Mouse (Mus musculus) embryo, embryonic 10.5 days (tissue): ENCODE measurements around the gene Taf4.
A peak's percentile ranks its signal among the peaks of the same experiment; 100 is the strongest.

ENCODE experiments used
- DNase-seq: peaks from one replicate; pipeline ENCODE4 v3.0.0-alpha.2; 2015; ENCODE audit warnings: low spot score

Gene Taf4

DNA sequence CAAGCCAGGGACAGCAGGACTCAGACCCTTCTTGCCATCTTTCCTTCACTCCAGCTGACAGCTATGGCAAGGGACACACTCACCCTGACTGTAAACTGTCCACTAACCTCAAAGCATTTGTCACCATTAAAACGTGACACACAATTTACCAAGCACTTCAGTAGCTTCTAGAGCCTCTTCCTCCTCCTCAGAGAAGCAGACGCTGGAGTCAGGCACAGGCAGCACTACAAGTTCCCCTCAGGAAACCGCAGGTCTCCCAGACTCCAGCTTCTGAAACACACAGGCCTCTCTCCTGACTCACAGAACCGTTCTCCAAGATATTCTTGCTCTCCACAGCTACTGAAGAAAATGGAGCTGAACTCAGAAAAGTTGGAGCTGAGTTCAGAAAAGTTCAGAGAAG is 39.4 kb downstream of the Taf4 start:
- no peak for DNase-seq

DNA sequence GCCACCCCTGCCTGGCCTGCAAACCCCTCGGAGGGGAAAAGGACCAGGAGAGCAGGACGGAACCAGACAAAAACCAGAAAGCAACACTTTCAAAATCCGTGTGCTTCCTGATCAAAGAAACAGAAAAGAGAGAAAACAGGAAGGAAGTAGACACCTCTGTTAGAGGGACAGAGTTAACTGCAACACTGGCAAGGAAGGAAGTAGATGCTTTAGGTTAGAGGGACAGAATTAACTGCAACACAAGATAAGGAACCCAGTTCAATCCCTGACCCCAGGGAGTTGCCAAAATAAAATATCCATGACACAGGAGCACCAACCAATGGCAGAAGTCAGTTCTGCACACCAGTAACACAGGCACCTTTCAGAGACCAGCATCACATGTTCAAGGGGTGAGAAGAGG is 42.3 kb downstream of the Taf4 start:
- DNase-seq = no peak

DNA sequence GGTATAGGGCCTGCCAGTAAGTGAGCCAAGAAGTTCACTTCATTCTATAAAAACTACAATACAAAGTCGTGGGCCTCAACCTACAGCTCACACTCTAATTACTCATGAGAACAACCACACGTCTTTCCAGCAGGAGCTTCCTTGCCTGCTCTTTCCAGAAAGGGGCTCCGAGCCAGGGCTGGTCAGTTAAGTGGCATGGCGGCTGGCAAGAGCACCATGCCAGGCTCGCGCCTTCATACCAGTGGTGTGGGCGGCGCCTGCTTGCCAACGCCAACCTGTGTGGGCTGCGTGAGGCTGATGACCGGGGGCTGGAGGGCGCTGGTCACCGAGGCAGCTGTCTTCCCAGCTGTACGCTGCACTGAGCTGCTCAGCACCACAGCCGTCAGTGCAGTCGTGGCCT is 44.7 kb downstream of the Taf4 start:
- no peak for DNase-seq

DNA sequence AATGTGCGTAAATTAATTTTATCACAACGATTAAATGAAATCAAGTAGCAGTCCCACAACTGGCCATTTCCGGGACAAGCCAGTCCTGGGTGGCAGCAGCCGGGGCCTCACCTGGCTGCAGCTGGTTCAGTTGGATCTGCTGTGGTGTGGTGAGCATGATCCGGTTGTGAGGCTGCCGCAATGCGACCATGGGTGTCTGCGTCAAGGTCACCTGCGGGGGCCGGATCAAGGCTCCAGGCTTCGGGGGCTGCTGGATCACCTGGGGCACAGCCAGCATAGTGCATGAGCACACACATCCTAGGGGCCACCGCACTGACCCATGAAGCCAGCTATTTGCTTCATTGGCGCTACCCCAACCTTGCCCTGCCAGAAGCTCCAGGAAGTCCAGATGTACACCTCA is 47.3 kb downstream of the Taf4 start:
- DNase-seq = no peak

DNA sequence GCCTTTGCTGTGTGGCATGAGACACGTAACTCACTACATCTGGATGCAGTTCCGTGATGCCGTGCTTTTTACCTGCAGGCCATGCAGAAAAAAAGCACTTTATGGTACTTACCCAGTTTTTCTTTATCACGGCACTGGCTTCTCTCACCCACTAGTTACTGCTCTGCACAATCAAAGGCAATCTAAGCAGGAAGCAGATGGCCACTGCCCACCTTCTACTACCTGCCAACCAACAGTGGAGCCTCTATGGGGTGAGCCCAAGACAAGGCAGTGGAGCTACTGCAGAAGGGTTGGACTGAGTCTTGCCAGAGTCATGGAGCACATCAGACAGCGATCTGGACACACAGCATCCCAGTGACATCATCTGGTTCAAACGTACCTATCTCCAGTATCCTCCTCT is 52.4 kb downstream of the Taf4 start:
- DNase-seq = no peak

DNA sequence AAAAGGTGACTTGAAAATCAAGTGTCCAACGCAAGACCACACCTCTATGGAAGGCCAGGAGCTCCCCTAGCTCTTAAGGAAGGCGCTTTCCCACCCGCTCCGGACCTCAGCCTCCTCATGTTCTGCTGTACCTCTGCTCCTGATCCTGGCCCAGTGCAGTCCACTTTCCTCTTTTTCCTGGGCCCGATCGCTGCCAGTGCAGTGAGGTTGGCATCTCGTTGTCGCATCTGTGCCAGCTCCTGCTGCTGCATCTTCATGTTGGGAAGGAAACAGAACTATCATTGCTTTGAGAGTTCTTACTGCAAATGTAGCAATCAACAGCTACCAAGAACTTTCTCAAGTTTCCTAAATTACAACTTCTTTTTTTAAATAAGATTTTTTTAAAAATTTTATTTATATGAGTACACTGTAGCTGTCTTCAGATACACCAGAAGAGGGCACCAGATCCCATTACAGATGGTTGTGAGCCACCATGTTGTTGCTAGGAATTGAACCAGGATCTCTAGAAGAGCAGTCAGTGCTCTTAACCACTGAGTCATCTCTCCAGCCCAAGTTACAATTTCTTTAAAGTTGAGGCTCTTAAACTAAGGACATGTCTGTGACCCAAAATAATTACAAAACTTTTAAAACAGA is 55.3 kb downstream of the Taf4 start:
- no peak for DNase-seq

DNA sequence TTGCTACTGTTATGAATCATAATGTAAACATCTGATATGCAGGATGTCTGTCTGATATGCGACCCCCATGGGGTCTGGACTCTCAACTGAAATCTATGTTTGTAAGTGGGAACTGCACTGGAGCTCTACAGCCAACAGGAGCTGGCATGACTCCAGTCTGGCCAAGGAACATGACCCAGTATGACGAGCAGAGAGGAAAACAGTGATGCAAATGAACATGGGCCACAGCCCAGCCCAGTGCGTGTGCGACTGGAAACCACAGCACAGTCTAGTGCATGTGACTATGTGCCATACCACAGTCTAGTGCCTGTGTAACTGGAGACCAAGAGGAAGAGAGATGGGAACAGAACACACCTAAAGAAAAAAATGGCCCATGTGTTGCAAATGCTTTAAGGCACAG is 56.4 kb downstream of the Taf4 start:
- DNase-seq = no peak

DNA sequence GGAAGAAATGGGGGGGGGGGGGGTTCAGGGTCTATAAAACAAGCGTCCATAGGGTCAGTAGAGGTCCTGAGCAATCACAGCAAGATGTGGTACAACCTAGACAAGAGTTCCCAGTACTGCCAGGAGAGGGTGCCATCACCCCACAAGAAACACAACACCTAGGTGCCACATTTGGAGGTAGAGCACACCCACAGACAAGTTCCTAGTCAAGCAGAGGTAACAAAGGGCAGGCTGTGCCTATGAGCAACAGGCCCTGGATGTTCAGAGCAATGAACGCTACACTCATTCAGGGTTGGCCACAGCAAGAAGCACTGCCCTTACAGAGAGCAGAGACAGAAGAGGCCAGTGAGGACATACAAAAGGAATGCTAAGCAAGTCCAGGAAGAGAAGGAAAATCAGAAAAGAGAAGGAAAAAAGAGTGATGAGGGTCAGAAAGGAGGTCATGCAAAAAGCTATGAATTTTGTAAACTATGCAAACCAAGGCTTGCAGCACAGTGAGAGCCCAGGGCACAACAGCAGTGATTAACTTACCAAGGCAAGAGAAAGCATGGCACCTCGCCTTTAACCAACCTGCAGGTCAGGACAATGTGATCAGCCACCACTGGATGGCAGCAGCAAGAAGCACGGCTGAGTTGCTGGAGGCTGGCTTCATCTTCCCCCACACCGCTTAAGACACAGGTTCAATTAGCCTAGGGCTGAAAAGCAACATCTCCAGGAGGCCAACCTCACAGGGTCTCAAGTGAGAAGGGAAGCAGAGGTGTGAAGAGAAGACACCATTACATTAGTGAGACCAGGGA is 59.4 kb downstream of the Taf4 start:
- DNase-seq = peak; percentile 78

DNA sequence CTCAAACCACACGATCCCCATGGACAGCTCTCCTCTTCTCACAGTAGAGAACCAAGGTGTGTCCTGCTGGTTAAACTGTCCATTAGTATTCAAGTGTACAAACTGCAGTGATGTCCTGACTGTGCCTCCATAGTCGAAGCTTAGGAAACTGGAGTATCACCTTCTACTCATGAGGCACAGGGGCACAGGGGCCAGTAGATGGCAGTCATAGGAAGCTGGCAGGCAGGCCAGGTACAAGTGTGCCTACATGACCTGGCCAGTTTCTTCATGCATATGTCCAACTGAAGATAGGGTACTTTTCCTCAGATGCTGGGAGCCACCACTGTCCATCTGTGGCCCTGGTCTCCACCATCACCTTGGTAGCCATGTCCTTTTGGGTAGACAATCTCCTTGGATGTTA is 62.2 kb downstream of the Taf4 start:
- no peak for DNase-seq

DNA sequence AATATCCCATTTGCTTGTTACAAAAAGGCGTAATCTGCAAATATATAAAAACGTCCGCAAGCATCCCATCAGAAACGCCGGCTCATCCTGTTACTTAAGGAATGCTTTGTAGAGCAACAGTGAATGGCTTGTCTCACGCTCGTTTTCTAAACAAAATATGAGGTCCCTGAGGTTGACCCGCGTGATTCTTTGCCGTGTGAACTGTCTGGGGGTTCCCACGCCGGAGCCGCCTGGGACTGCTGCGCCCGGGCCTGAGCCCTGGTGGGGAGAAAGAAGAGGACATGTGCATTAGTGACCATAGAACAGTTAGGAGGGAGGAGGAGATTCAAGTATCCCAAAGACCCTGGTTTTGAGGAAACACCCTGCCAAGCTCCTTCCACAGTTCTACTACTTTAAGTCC is 63.1 kb downstream of the Taf4 start:
- DNase-seq = peak; percentile 31

DNA sequence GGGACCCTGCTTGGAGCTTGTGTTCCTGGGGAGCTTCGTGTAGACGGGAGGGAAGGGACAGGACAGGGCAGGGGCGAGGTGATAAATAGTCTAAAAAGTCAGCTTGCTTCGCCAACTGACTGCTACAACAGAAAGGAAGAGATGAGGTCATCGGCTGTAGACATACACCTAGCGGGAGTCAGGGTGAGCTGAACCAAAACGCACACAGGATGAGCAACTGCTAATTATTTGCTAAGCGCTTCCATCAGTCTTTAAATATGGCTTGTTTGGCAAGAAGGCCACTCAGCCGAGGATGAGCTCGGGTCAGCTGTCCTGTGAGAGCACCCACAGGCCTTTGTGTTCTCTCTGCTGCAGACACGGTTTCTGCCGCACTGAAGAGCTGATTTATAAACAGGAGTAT is 63.5 kb downstream of the Taf4 start:
- DNase-seq = peak; percentile 13

DNA sequence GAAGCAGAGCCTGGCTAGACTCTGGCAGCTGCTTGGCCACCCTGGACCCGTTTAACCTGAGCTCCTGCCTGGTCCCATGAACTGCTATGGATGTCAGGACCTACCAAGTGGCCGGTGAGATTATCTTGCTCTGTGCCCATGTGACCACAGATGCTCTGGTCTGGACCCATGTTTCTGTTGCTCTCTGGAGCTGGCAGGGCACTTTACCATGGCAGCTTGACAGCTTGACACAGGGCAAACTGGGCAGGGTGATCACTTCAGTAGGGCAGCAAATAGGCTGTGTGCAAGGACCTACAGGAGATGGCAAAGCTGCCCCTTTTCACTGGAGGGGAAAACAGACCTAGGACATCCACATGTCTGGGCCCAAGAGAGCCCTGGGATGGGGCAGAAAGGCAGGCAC is 79.5 kb downstream of the Taf4 start:
- no peak for DNase-seq

DNA sequence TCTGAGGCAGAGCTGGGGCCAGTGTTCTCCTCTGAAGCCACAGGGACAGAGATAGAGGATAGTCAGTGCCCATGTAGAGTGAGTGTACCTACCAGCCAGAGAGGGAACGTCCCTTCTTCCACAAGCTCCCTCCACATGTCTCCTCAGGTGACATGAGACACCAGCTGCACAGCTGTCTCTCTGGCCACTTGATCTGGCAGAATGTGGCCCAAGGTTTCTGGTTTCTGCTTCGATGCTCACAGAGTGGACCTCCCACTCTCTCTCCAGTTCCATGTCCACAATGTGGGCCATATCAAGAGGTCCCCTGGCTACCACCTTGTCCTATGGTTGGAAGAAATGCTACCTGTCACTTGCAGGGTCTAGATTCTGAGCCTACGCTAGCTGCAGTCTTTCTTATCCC is 85.4 kb downstream of the Taf4 start:
- no peak for DNase-seq

DNA sequence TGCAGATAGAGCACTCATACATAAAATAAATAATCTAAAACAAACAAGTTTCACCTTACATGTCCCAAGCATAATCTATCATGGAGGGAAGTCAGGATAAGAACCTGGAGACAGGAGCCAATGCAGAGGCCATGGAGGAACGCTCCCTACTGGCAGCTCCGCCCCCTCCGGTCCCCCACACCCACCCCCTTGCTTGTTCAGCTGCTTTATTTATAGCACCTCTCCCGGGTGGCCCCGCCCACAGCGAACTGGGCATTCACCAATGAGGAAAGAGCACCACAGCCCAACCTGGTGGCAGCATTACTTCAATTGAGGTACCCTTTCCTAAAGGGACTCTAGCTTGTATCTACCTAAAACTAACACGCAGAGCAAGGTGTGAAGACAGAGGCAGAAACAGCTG is 91.9 kb downstream of the Taf4 start:
- DNase-seq = peak; percentile 8

DNA sequence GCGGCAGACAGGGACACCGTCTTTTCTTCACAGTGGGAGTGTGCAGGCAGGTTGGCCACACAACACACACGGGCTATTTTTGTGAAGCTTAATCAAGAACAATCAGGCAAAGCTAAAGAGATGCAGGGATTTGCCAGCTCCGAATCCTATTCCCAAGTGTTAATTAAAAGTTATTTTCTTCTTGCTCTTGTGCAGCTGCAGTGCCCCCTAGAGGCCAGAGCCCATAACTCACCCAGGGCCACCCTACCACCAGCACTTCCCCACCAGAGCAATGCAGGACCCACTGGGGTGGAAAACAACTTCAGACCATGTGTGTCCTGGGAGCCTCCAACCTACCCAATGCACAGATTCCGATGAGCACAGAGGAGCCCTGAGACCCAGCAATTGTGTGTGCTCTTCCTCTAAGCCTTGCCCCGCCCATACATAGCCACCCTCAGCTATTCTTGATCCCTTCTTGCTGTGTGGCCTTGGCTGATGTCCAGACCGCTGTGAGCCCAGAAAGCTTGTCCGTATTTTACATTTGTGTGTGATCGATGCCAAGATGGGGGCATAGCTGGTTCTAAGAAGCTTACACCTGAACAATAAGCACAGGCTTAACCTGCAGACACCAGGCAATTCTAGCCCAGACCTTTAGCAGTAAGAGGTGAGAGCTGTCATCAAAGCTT is 98.8 kb downstream of the Taf4 start:
- DNase-seq = peak; percentile 65

DNA sequence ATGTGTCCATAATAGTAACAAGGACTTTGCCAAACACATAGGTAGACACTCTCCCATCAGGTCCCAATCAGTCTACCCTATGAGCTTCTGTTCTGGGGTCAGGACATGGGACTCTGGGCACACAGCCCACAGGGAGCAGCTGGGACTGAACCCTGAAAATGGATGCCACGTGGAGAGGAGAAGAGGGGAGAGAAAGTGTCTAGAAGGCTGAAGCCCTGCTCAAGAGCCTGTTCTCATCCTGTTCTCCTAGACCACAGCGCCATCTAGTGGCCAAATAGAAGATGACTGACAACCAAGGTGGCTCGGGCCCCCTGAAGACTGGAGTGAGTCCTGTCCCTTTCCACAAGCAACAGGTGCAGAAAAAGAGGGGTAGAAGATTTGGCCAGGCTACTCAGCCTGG is 101.3 kb downstream of the Taf4 start:
- DNase-seq = peak; percentile 90

DNA sequence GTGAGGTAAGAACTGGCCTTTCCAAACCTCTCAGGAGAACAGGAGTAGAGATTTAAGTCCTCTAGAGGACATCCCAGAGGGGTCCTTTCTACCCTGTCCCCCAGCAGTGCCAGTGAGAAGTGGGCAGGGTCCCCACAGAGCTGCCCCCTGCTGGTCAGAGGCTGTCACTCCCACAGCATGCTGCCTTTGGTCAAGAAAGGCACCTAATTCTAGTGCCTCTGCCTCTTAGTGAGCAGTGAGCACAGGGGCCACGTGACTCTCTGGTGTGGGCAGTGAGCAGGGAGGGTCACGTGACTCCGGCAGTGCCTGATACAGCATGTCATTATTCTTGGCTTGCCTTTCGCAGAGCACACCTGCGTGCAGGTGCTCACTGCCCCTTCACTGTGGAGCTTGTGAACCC is 103.1 kb downstream of the Taf4 start:
- DNase-seq = peak; percentile 57

DNA sequence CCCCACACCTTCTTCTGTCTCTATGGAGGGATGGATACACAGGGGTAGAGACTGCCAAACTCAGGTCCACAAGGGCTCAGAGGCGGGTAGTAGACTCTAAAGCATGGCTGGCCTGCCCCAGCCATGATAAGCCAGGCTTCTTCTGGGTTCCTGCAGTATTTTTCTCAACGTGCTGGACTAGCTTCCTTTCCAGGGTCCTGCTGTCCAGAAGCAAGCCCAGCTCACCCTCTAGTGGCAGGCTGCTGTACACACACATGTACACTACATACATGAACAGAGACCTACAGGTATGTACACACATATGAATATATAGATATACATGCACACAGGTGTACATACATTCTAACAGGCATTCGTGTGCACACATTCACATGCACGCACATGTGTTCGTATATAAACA is 103.7 kb downstream of the Taf4 start:
- DNase-seq = peak; percentile 46

DNA sequence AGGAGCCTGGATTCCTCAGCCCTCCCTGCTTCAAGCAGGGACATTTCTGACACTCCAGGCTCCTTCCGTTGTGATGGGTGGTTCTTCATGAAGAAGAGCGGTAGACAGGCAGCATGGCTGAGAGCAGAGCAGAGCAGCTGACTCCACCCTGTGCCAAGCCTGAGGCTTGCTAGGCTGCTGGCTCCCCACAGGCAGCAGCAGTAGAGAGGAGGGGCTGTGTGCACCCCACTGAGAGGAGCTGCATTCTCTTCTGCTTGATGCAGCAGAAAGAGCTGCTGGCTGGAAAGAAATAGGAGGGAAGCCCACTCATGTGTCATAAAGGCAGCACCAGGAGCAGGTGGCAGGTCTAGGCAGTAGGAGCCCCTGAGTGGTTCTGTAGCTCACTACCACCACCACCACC is 106.6 kb downstream of the Taf4 start:
- no peak for DNase-seq

DNA sequence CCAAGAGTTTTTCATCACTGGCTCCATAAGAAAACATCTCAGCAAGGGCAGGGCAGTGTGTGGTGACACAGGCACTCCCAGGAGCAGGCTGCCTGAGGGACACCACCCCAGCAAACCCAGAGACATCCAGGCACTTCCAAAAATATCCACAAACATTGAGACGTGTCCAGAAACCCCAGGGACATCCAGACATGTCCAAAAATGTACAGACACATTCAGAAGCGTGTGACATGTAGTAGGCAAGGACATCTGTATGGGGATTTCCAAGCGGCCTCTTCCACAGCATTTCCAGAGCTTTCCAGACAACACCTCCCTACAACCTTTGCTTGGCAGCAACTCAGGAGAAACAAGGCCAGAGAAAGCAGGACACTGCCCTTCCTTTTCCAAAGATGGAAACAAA is 108.8 kb downstream of the Taf4 start:
- DNase-seq = no peak

DNA sequence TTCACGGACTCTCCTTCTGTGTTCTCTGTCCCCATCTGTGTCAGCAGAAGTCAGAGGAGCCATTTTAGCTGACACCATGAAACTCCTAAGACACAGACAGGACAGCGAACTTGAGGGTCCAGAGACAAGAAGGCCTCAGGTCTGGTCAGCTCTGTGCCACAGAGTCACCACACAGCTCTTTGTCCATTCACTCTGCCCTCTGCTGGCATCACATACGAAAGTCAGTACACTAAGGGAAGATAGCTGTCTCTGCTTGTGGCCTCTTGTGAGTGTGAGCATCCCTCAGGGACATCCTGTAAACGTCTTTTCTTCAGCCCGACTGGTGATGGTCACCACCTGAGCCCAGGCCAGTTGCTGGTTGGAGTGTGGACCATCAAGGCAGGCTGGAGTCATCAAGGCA is 111.3 kb downstream of the Taf4 start:
- DNase-seq = peak; percentile 45

DNA sequence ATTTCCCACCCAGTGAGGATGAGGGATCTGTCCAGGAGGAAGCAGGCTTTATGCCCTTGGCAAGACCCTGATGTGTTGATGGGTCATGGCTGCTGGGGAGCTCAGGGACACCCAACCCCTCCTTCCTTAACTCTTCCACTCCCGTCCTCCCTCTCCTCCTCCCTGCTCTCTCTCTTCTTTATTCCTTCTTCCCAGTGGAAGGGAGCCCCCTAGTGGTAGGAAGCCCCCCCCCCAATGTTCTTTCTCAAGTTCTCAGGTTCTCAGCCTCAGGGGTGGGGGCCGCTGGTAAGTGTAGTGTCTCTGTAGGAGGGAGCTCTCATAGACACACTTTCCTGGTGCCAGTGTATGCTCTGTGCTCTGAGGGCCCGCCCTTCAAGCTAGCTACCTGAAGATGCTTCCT is 113.2 kb downstream of the Taf4 start:
- DNase-seq = peak; percentile 47

DNA sequence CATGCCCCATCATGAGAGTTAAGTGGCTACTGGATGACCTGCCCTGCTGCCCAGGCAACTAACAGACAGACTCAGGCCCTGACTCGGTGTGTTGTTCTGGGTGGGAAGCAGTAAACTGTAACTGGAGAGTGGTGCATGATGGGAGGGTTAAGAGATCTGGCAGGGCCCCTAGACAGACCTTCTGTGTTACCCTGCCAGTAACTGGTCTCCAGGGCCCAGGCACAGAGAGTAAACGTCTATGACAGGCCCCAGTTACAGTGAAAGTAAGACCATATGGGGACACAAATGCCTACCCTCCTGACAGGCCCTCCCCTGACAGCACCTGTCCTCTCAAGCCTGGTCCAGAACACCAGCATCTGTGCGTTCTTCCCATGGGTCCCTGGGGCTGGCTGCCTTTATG is 113.8 kb downstream of the Taf4 start:
- no peak for DNase-seq
